Mouse (Mus musculus): ENCODE data around the gene Bicc1. TPM values are rescaled to one million over a fixed set of nuclear protein-coding genes. Genes with fewer than 3 reads are reported as not detected.

Gene Bicc1
- polyA plus RNA-seq, 1 experiment from 2014 or later: 19.1 TPM

GRCm38 (mm10) chr10:71120769-71121165, 38.7 kb downstream of the Bicc1 start:
- H3K36me3 ChIP-seq (ENCODE audit: control insufficient read depth, insufficient read depth, low read length): no peaks in the 10 kb centered on the region
- H3K4me2 ChIP-seq (ENCODE audit: low read depth, low read length): no peak overlapping the region
- no peak overlapping the region for H3K4me3 ChIP-seq (ENCODE audit: low read length)
- ATAC-seq (ENCODE audit: low read depth): no peak
- H3K9ac ChIP-seq (ENCODE audit: low read length): no peak overlapping the region
- peak overlapping the region; percentile 93 for H3K27ac ChIP-seq (ENCODE audit: low read length)
- WGBS: 74% methylated on average over 3 of the region's 3 CpGs
- peaks cover 31% of the 10 kb centered on the region for H3K4me1 ChIP-seq (replicated peaks; ENCODE audit: control insufficient read depth, insufficient read depth, low read length)
- no peaks in the 10 kb centered on the region for H3K9me3 ChIP-seq (ENCODE audit: control insufficient read depth, low read length)
- H3K27me3 ChIP-seq (ENCODE audit: control insufficient read depth, insufficient read depth, low read depth, low read length): no peaks in the 10 kb centered on the region

GRCm38 (mm10) chr10:71120121-71120768, 39.3 kb downstream of the Bicc1 start:
- ATAC-seq (ENCODE audit: low read depth): peak; percentile 37; the same call in 1 of the 2 replicates
- peak overlapping the region; percentile 93 for H3K27ac ChIP-seq (ENCODE audit: low read length)
- no peak overlapping the region for H3K4me2 ChIP-seq (ENCODE audit: low read depth, low read length)
- H3K27me3 ChIP-seq (ENCODE audit: control insufficient read depth, insufficient read depth, low read depth, low read length): no peaks in the 10 kb centered on the region
- H3K4me3 ChIP-seq (ENCODE audit: low read length): no peak overlapping the region
- no peaks in the 10 kb centered on the region for H3K9me3 ChIP-seq (ENCODE audit: control insufficient read depth, low read length)
- WGBS: 44% methylated on average over 14 of the region's 14 CpGs
- H3K9ac ChIP-seq (ENCODE audit: low read length): no peak overlapping the region
- H3K36me3 ChIP-seq (ENCODE audit: control insufficient read depth, insufficient read depth, low read length): no peaks in the 10 kb centered on the region
- peaks cover 31% of the 10 kb centered on the region for H3K4me1 ChIP-seq (replicated peaks; ENCODE audit: control insufficient read depth, insufficient read depth, low read length)

GRCm38 (mm10) chr10:71119120-71119847, 40.2 kb downstream of the Bicc1 start:
- H3K27me3 ChIP-seq (ENCODE audit: control insufficient read depth, insufficient read depth, low read depth, low read length): no peaks in the 10 kb centered on the region
- 21% methylated on average over 15 of the region's 15 CpGs for WGBS
- H3K9me3 ChIP-seq (ENCODE audit: control insufficient read depth, low read length): no peaks in the 10 kb centered on the region
- peaks cover 34% of the 10 kb centered on the region for H3K4me1 ChIP-seq (replicated peaks; ENCODE audit: control insufficient read depth, insufficient read depth, low read length)
- H3K4me2 ChIP-seq (ENCODE audit: low read depth, low read length): peak overlapping the region; percentile 19
- 0 out of 2 replicates have a peak overlapping the region, but pooled peaks have one; percentile 9 for H3K9ac ChIP-seq (ENCODE audit: low read length)
- no peaks in the 10 kb centered on the region for H3K36me3 ChIP-seq (ENCODE audit: control insufficient read depth, insufficient read depth, low read length)
- no peak overlapping the region for H3K4me3 ChIP-seq (ENCODE audit: low read length)
- peak; percentile 77 for ATAC-seq (ENCODE audit: low read depth)
- H3K27ac ChIP-seq (ENCODE audit: low read length): peak overlapping the region; percentile 93

- no peak overlapping the region for H3K4me2 ChIP-seq (ENCODE audit: low read depth, low read length)
- ATAC-seq (ENCODE audit: low read depth): no peak
- H3K4me3 ChIP-seq (ENCODE audit: low read length): no peak overlapping the region
- H3K9ac ChIP-seq (ENCODE audit: low read length): no peak overlapping the region
- no peaks in the 10 kb centered on the region for H3K9me3 ChIP-seq (ENCODE audit: control insufficient read depth, low read length)
- no peaks in the 10 kb centered on the region for H3K27me3 ChIP-seq (ENCODE audit: control insufficient read depth, insufficient read depth, low read depth, low read length)
- H3K36me3 ChIP-seq (ENCODE audit: control insufficient read depth, insufficient read depth, low read length): no peaks in the 10 kb centered on the region
- H3K4me1 ChIP-seq (replicated peaks; ENCODE audit: control insufficient read depth, insufficient read depth, low read length): peaks cover 34% of the 10 kb centered on the region
- WGBS: 74% methylated on average over 7 of the region's 7 CpGs
- H3K27ac ChIP-seq (ENCODE audit: low read length): no peak overlapping the region
These were observed 41.7 kb downstream of the Bicc1 start for GRCm38 (mm10) chr10:71117766-71118165.

GRCm38 (mm10) chr10:71114260-71114920, 45.1 kb downstream of the Bicc1 start:
- Histone ChIP-seq H3K4me3 (ENCODE audit: low read length) (no peak overlapping the region), H3K4me2 (ENCODE audit: low read depth, low read length) (no peak overlapping the region), H3K9ac (ENCODE audit: low read length) (no peak overlapping the region), H3K27me3 (ENCODE audit: control insufficient read depth, insufficient read depth, low read depth, low read length) (no peaks in the 10 kb centered on the region), H3K27ac (ENCODE audit: low read length) (peak overlapping the region; percentile 60), H3K4me1 (replicated peaks; ENCODE audit: control insufficient read depth, insufficient read depth, low read length) (peaks cover 18% of the 10 kb centered on the region), H3K9me3 (ENCODE audit: control insufficient read depth, low read length) (no peaks in the 10 kb centered on the region), H3K36me3 (ENCODE audit: control insufficient read depth, insufficient read depth, low read length) (no peaks in the 10 kb centered on the region)
- ATAC-seq (ENCODE audit: low read depth): peak; percentile 64
- WGBS: 56% methylated on average over 10 of the region's 10 CpGs

- Histone ChIP-seq H3K9ac (ENCODE audit: low read length) (no peak overlapping the region), H3K4me2 (ENCODE audit: low read depth, low read length) (no peak overlapping the region), H3K27ac (ENCODE audit: low read length) (no peak overlapping the region), H3K36me3 (ENCODE audit: control insufficient read depth, insufficient read depth, low read length) (no peaks in the 10 kb centered on the region), H3K9me3 (ENCODE audit: control insufficient read depth, low read length) (no peaks in the 10 kb centered on the region), H3K4me1 (replicated peaks; ENCODE audit: control insufficient read depth, insufficient read depth, low read length) (no peaks in the 10 kb centered on the region), H3K4me3 (ENCODE audit: low read length) (no peak overlapping the region), H3K27me3 (ENCODE audit: control insufficient read depth, insufficient read depth, low read depth, low read length) (no peaks in the 10 kb centered on the region)
- 89% methylated on average over 9 of the region's 9 CpGs for WGBS
- no peak for ATAC-seq (ENCODE audit: low read depth)
These were observed 52.9 kb downstream of the Bicc1 start for GRCm38 (mm10) chr10:71106491-71107205.

- WGBS: 55% methylated on average over 6 of the region's 6 CpGs
- Histone ChIP-seq H3K9ac (ENCODE audit: low read length) (no peak overlapping the region), H3K9me3 (ENCODE audit: control insufficient read depth, low read length) (no peaks in the 10 kb centered on the region), H3K36me3 (ENCODE audit: control insufficient read depth, insufficient read depth, low read length) (no peaks in the 10 kb centered on the region), H3K4me3 (ENCODE audit: low read length) (no peak overlapping the region), H3K27me3 (ENCODE audit: control insufficient read depth, insufficient read depth, low read depth, low read length) (no peaks in the 10 kb centered on the region), H3K4me2 (ENCODE audit: low read depth, low read length) (no peak overlapping the region), H3K4me1 (replicated peaks; ENCODE audit: control insufficient read depth, insufficient read depth, low read length) (no peaks in the 10 kb centered on the region), H3K27ac (ENCODE audit: low read length) (no peak overlapping the region)
- 0 out of 2 replicates have a peak, but pooled peaks have one; percentile 17 for ATAC-seq (ENCODE audit: low read depth)
These were observed 54.7 kb downstream of the Bicc1 start for GRCm38 (mm10) chr10:71104791-71105190.

GRCm38 (mm10) chr10:71100815-71101499, 58.5 kb downstream of the Bicc1 start:
- Histone ChIP-seq H3K4me2 (ENCODE audit: low read depth, low read length) (no peak overlapping the region), H3K9ac (ENCODE audit: low read length) (no peak overlapping the region), H3K36me3 (ENCODE audit: control insufficient read depth, insufficient read depth, low read length) (no peaks in the 10 kb centered on the region), H3K9me3 (ENCODE audit: control insufficient read depth, low read length) (no peaks in the 10 kb centered on the region), H3K27me3 (ENCODE audit: control insufficient read depth, insufficient read depth, low read depth, low read length) (no peaks in the 10 kb centered on the region), H3K4me1 (replicated peaks; ENCODE audit: control insufficient read depth, insufficient read depth, low read length) (no peaks in the 10 kb centered on the region), H3K27ac (ENCODE audit: low read length) (no peak overlapping the region), H3K4me3 (ENCODE audit: low read length) (no peak overlapping the region)
- ATAC-seq (ENCODE audit: low read depth): no peak
- 79% methylated on average over 8 of the region's 8 CpGs for WGBS

All from lung, embryonic 16.5 days (tissue).